Mouse (Mus musculus): ENCODE results near the gene Rarres2. TPM values are rescaled to one million over a fixed set of nuclear protein-coding genes. Genes with fewer than 3 reads are reported as not detected.

The Rarres2 gene
- total RNA-seq, 2 experiments from 2014 or later: 12.5 to 13.1 TPM

- no peak for DNase-seq (ENCODE audit: low spot score in 2 of 2)
- intact Hi-C loops (cut with DNase I): no loop called here
Measured at GRCm38 (mm10) chr6:48589194-48589750, 16.7 kb upstream of the Rarres2 start, which contains the start of gene Gm45021. Gene Gm45021 (plus strand): TSS chr6:48589610.

- no peak for DNase-seq (ENCODE audit: low spot score in 2 of 2)
- intact Hi-C loops (cut with DNase I): loop anchor here (5.0 kb wide), 1 partner anchor 60 kb away; no protein-coding TSS in a partner anchor
Measured at GRCm38 (mm10) chr6:48582037-48582436, 9.4 kb upstream of the Rarres2 start.

- no peak for DNase-seq (ENCODE audit: low spot score in 2 of 2)
- intact Hi-C loops (cut with DNase I): loop anchor here (5.0 kb wide), 1 partner anchor 61 kb away; no protein-coding TSS in a partner anchor
Measured at GRCm38 (mm10) chr6:48581257-48581656, 8.7 kb upstream of the Rarres2 start.

- intact Hi-C loops (cut with DNase I): no loop called here
- no peak for DNase-seq (ENCODE audit: low spot score in 2 of 2)
Measured at GRCm38 (mm10) chr6:48579215-48579648, 6.6 kb upstream of the Rarres2 start.

- DNase-seq (ENCODE audit: low spot score in 2 of 2): no peak
- intact Hi-C loops (cut with DNase I): no loop called here
Measured at GRCm38 (mm10) chr6:48578736-48579135, 6.1 kb upstream of the Rarres2 start.

- intact Hi-C loops (cut with DNase I): no loop called here
- no peak for DNase-seq (ENCODE audit: low spot score in 2 of 2)
Measured at GRCm38 (mm10) chr6:48573981-48574380, 1.4 kb upstream of the Rarres2 start.

GRCm38 (mm10) chr6:48573280-48573679, 691 bp upstream of the Rarres2 start:
- intact Hi-C loops (cut with DNase I): no loop called here

GRCm38 (mm10) chr6:48572014-48572413, 575 bp downstream of the Rarres2 start:
- no peak for DNase-seq (ENCODE audit: low spot score in 2 of 2)
- intact Hi-C loops (cut with DNase I): no loop called here

More at GRCm38 (mm10) chr6:48573280-48573679, 691 bp upstream of the Rarres2 start:
- no peak for DNase-seq (ENCODE audit: low spot score in 2 of 2)

GRCm38 (mm10) chr6:48569065-48569807, 3.4 kb downstream of the Rarres2 start:
- intact Hi-C loops (cut with DNase I): no loop called here
- DNase-seq (ENCODE audit: low spot score in 2 of 2): no peak

GRCm38 (mm10) chr6:48568036-48568984, 4.3 kb downstream of the Rarres2 start:
- DNase-seq (ENCODE audit: low spot score in 2 of 2): no peak
- intact Hi-C loops (cut with DNase I): no loop called here

GRCm38 (mm10) chr6:48566312-48566711, 6.3 kb downstream of the Rarres2 start:
- DNase-seq (ENCODE audit: low spot score in 2 of 2): no peak
- intact Hi-C loops (cut with DNase I): no loop called here

- DNase-seq (ENCODE audit: low spot score in 2 of 2): no peak
- intact Hi-C loops (cut with DNase I): no loop called here
Measured at GRCm38 (mm10) chr6:48565693-48566310, 6.8 kb downstream of the Rarres2 start.

- DNase-seq (ENCODE audit: low spot score in 2 of 2): no peak
- intact Hi-C loops (cut with DNase I): loop anchor here (1.0 to 2.0 kb wide), 2 partner anchors 37 to 112 kb away; partner anchors contain the start of genes Gm44965 and Repin1
Measured at GRCm38 (mm10) chr6:48555956-48556355, 16.6 kb downstream of the Rarres2 start.

GRCm38 (mm10) chr6:48555104-48555890, 17.3 kb downstream of the Rarres2 start:
- intact Hi-C loops (cut with DNase I): loop anchor here (1.0 to 2.0 kb wide), 2 partner anchors 38 to 111 kb away; partner anchors contain the start of genes Gm44965 and Repin1

GRCm38 (mm10) chr6:48554280-48555103, 18.1 kb downstream of the Rarres2 start, which contains the start of gene Lrrc61:
Gene Lrrc61 (plus strand): TSS chr6:48554796.
- intact Hi-C loops (cut with DNase I): loop anchor here (1.0 to 5.0 kb wide), 3 partner anchors 38 to 110 kb away; partner anchors contain the start of genes AI854703, Gm44965 and Repin1
- peak; percentile 97 to 98 for DNase-seq (ENCODE audit: low spot score in 2 of 2)

More at GRCm38 (mm10) chr6:48555104-48555890, 17.3 kb downstream of the Rarres2 start:
- DNase-seq (ENCODE audit: low spot score in 2 of 2): peak in 1 of 2 experiments; percentile 62

- no peak for DNase-seq (ENCODE audit: low spot score in 2 of 2)
- intact Hi-C loops (cut with DNase I): loop anchor here (2.0 to 5.0 kb wide), 2 partner anchors 39 to 73 kb away; partner anchors contain the start of genes AI854703, Gm44965 and Repin1
Measured at GRCm38 (mm10) chr6:48553819-48554218, 18.8 kb downstream of the Rarres2 start.

GRCm38 (mm10) chr6:48552918-48553317, 19.7 kb downstream of the Rarres2 start:
- intact Hi-C loops (cut with DNase I): loop anchor here (5.0 kb wide), 1 partner anchor 74 kb away; the partner anchor contains the start of gene AI854703
- no peak for DNase-seq (ENCODE audit: low spot score in 2 of 2)

Data from left cerebral cortex, postnatal 36 days (tissue).